Mouse (Mus musculus): ENCODE measurements around the gene Ppm1b. TPM values are rescaled to one million over a fixed set of nuclear protein-coding genes. Genes with fewer than 3 reads are reported as not detected.

The Ppm1b gene
- polyA plus RNA-seq, 2 experiments, result 31.3 to 40.6 TPM

DNA sequence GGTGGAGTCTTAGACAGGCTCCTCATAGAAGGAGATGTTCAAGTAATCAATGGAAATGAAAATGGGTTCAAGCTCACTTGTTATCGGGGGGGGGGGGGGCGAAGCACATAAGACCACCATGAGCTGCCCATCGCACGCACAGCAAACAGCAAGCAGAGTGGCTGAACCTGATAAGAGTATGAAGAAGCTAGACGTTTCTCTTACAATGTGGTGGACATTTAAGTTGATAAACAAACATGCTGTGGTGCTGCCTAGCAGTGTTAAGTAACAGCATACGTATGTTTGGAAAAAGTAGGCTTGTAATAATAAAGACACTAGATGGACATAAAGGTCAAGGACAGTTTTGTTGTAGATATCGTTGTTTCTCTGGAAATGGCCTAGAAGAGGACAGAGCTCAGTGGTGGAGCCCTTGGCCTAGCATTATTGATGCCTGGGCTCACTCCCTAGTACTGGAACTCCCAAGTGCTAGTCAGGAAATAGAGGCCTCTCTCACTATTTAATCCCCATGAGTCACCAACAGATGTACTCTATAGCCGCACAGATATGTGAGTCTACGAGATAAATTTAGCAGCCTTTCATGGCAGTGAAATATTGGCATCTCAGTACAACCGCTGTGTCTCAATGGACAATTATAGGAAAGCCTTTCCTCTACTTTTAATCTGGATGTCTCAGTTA is 14.0 kb upstream of the Ppm1b start:
- 19% methylated on average over 10 of the region's 10 CpGs for WGBS (ENCODE audit: insufficient replicate concordance)
- no peak overlapping the region for H3K4me3 ChIP-seq (ENCODE audit: insufficient read depth in 1 of 2, low read depth in 2 of 2, low read length in 2 of 2)
- no peaks in the 10 kb centered on the region for H3K27me3 ChIP-seq (ENCODE audit: control insufficient read depth, insufficient read depth, low read length)
- H3K9ac ChIP-seq (replicated peaks), result 0 out of 2 replicates have a peak overlapping the region, but pooled peaks have one; percentile 31
- no peaks in the 10 kb centered on the region; the same call in 1 of the 2 replicates for H3K9me3 ChIP-seq (ENCODE audit: control insufficient read depth, low read length)
- H3K4me1 ChIP-seq (replicated peaks; ENCODE audit: control insufficient read depth in 2 of 2, insufficient read depth in 2 of 2, low read length in 1 of 2), result peaks cover 25 to 35% of the 10 kb centered on the region in 2 experiments
- ATAC-seq (ENCODE audit: insufficient read depth), result peak; percentile 78
- H3K36me3 ChIP-seq (replicated peaks; ENCODE audit: control insufficient read depth, insufficient read depth, low read depth), result no peaks in the 10 kb centered on the region
- DNase-seq (ENCODE audit: low read depth in 3 of 3, low spot score in 3 of 3), result no peak
- TF ChIP-seq CTCF (IDR thresholded peaks at IDR 0.05; ENCODE audit: low read depth), result no peak
- TF ChIP-seq EP300 (IDR thresholded peaks at IDR 0.05; ENCODE audit: low read depth), result peak; percentile 70
- peak overlapping the region; percentile 86 for H3K27ac ChIP-seq
- H3K4me2 ChIP-seq (ENCODE audit: low read depth), result peak overlapping the region; percentile 31; the same call in 1 of the 2 replicates

DNA sequence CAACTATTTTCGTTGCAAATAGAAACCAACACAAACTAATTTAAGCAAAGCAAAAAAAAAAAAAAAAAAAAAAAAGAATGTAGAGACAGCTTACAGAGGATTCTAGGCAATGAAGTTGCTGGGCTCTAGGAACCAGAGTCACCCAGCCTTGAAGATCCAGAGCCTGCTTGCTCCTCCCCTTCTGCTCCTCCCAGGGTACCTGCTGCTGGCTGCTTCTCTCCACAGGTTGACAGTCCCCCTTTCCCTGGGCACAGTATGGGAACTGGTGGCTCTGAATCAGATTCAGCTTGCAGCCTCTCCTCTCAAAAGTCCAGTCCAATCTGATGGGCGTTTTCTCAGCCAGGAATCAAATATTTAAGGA is 13.5 kb upstream of the Ppm1b start:
- Histone ChIP-seq H3K27ac (peak overlapping the region; percentile 86), H3K27me3 (ENCODE audit: control insufficient read depth, insufficient read depth, low read length) (no peaks in the 10 kb centered on the region), H3K4me2 (ENCODE audit: low read depth) (no peak overlapping the region; the same call in 1 of the 2 replicates)

DNA sequence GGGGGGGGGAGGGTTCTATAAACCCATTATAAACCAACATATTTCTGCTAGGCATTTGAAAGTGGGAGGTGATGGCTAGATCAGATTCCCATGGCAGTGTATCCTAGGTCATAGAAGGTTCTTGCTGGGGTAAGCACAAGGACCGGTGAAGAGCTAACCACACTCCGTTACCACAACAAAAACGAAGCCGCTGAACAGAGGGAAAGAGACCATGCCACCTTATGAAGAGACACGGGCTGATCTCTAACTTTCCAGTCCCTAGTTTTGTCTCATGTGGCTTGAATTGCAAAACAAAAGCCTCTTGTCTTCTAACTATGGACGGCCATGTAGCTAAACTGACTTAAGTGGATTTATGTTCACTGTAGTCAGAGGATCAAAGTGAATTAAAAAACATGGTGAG is 12.2 kb upstream of the Ppm1b start:
- H3K27ac ChIP-seq, result no peak overlapping the region
- H3K36me3 ChIP-seq (replicated peaks; ENCODE audit: control insufficient read depth, insufficient read depth, low read depth), result no peaks in the 10 kb centered on the region
- no peak for ATAC-seq (ENCODE audit: insufficient read depth)
- no peaks in the 10 kb centered on the region for H3K27me3 ChIP-seq (ENCODE audit: control insufficient read depth, insufficient read depth, low read length)
- peaks cover 25 to 35% of the 10 kb centered on the region in 2 experiments for H3K4me1 ChIP-seq (replicated peaks; ENCODE audit: control insufficient read depth in 2 of 2, insufficient read depth in 2 of 2, low read length in 1 of 2)
- no peak overlapping the region for H3K9ac ChIP-seq (replicated peaks)
- no peak overlapping the region for H3K4me3 ChIP-seq (ENCODE audit: insufficient read depth in 1 of 2, low read depth in 2 of 2, low read length in 2 of 2)
- H3K4me2 ChIP-seq (ENCODE audit: low read depth), result no peak overlapping the region
- 82% methylated on average over 6 of the region's 6 CpGs for WGBS (ENCODE audit: insufficient replicate concordance)
- no peaks in the 10 kb centered on the region for H3K9me3 ChIP-seq (ENCODE audit: control insufficient read depth, low read length)
- no peak for TF ChIP-seq CTCF (IDR thresholded peaks at IDR 0.05; ENCODE audit: low read depth)
- TF ChIP-seq EP300 (IDR thresholded peaks at IDR 0.05; ENCODE audit: low read depth), result no peak
- no peak for DNase-seq (ENCODE audit: low read depth in 3 of 3, low spot score in 3 of 3)

More for the DNA sequence above, 13.5 kb upstream of the Ppm1b start:
- 0 out of 2 replicates have a peak, but pooled peaks have one; percentile 36 for ATAC-seq (ENCODE audit: insufficient read depth)
- Histone ChIP-seq H3K4me1 (replicated peaks; ENCODE audit: control insufficient read depth in 2 of 2, insufficient read depth in 2 of 2, low read length in 1 of 2) (peaks cover 25 to 35% of the 10 kb centered on the region in 2 experiments), H3K9ac (replicated peaks) (no peak overlapping the region), H3K4me3 (ENCODE audit: insufficient read depth in 1 of 2, low read depth in 2 of 2, low read length in 2 of 2) (no peak overlapping the region), H3K9me3 (ENCODE audit: control insufficient read depth, low read length) (no peaks in the 10 kb centered on the region; the same call in 1 of the 2 replicates), H3K36me3 (replicated peaks; ENCODE audit: control insufficient read depth, insufficient read depth, low read depth) (no peaks in the 10 kb centered on the region)
- 35% methylated on average over 2 of the region's 2 CpGs for WGBS (ENCODE audit: insufficient replicate concordance)
- TF ChIP-seq CTCF (IDR thresholded peaks at IDR 0.05; ENCODE audit: low read depth) (no peak), EP300 (IDR thresholded peaks at IDR 0.05; ENCODE audit: low read depth) (no peak)
- DNase-seq (ENCODE audit: low read depth in 3 of 3, low spot score in 3 of 3), result no peak

DNA sequence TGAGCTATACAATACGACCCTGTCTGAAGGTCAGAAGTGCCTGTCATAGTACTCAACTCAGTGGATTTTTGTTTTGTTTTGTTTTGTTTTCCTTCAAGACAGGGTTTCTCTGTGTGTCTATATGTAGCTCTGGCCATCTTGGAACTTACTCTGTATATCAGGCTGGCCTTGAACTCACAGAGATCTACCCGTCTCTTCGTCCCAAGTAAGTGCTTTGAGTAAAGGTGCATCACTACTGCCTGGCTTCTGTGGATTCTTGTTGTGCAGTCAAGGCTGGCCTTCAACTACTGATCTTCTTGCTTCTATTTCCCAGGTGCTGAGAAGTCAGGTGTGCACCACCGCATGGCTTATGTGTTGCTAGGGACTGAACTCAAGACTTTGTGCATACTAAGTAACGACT is 4.0 kb upstream of the Ppm1b start:
- no peak overlapping the region for H3K4me3 ChIP-seq (ENCODE audit: insufficient read depth in 1 of 2, low read depth in 2 of 2, low read length in 2 of 2)
- ATAC-seq (ENCODE audit: insufficient read depth) (no peak), DNase-seq (ENCODE audit: low read depth in 3 of 3, low spot score in 3 of 3) (no peak)
- TF ChIP-seq EP300 (IDR thresholded peaks at IDR 0.05; ENCODE audit: low read depth) (no peak), CTCF (IDR thresholded peaks at IDR 0.05; ENCODE audit: low read depth) (no peak)
- no peaks in the 10 kb centered on the region for H3K27me3 ChIP-seq (ENCODE audit: control insufficient read depth, insufficient read depth, low read length)
- WGBS (ENCODE audit: insufficient replicate concordance), result 84% methylated on average over 5 of the region's 5 CpGs
- H3K36me3 ChIP-seq (replicated peaks; ENCODE audit: control insufficient read depth, insufficient read depth, low read depth), result no peaks in the 10 kb centered on the region
- H3K9ac ChIP-seq (replicated peaks), result no peak overlapping the region
- no peak overlapping the region for H3K4me2 ChIP-seq (ENCODE audit: low read depth)
- no peak overlapping the region for H3K27ac ChIP-seq
- H3K4me1 ChIP-seq (replicated peaks; ENCODE audit: control insufficient read depth in 2 of 2, insufficient read depth in 2 of 2, low read length in 1 of 2), result peaks cover 7 to 9% of the 10 kb centered on the region in 2 experiments
- no peaks in the 10 kb centered on the region for H3K9me3 ChIP-seq (ENCODE audit: control insufficient read depth, low read length)

DNA sequence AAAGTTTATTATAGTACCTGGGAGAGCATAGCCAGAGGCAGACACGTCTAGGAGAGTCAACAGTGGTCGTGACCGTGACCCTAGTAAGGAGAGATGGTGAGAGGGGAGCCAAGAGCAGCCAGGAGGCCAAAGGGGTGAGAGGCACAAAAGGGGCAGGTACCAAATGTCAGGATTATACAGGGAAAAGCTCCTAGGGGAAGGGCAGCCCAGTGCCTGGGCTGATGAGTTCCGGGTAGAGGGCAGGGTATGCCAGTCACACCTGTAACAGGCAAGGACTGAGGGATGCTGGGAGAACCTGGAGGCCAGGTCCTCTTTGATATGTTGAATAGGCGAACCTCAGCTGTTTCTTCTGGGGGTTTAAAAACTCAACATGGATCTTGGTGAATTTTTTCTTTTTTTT is 2.8 kb upstream of the Ppm1b start:
- DNase-seq (ENCODE audit: low read depth in 3 of 3, low spot score in 3 of 3), result no peak
- TF ChIP-seq CTCF (IDR thresholded peaks at IDR 0.05; ENCODE audit: low read depth), result no peak
- no peak for TF ChIP-seq EP300 (IDR thresholded peaks at IDR 0.05; ENCODE audit: low read depth)

More for the DNA sequence above, 2.8 kb upstream of the Ppm1b start:
- peaks cover 7 to 9% of the 10 kb centered on the region in 2 experiments for H3K4me1 ChIP-seq (replicated peaks; ENCODE audit: control insufficient read depth in 2 of 2, insufficient read depth in 2 of 2, low read length in 1 of 2)
- H3K27ac ChIP-seq, result no peak overlapping the region
- WGBS (ENCODE audit: insufficient replicate concordance), result 61% methylated on average over 5 of the region's 5 CpGs
- no peak overlapping the region for H3K4me3 ChIP-seq (ENCODE audit: insufficient read depth in 1 of 2, low read depth in 2 of 2, low read length in 2 of 2)
- H3K9me3 ChIP-seq (ENCODE audit: control insufficient read depth, low read length), result no peaks in the 10 kb centered on the region
- H3K9ac ChIP-seq (replicated peaks), result no peak overlapping the region
- H3K4me2 ChIP-seq (ENCODE audit: low read depth), result no peak overlapping the region
- no peak for ATAC-seq (ENCODE audit: insufficient read depth)
- no peaks in the 10 kb centered on the region for H3K36me3 ChIP-seq (replicated peaks; ENCODE audit: control insufficient read depth, insufficient read depth, low read depth)
- H3K27me3 ChIP-seq (ENCODE audit: control insufficient read depth, insufficient read depth, low read length), result no peaks in the 10 kb centered on the region

Data from liver, embryonic 14.5 days (tissue).